Comparison of ENCODE assay signal across 22 mouse cellular contexts in genomic region chr13:28421309-28421708, GRCm38 (mm10).
DNase-seq lines count a peak whose midpoint lies in the region; ATAC-seq and TF ChIP-seq lines count a peak whose summit lies in the region.
"Had no signal": no experiment of that assay in that cellular context is flagged by ENCODE, and none has a peak within 500 bp of the region (broad histone marks: within the 10 kb centered on the region; RNA-seq: fewer than 3 reads in every experiment).

No protein-coding gene starts in this region.

- peaks cover 35% of the 10 kb centered on the region for H3K4me1 ChIP-seq in embryonic facial prominence, embryonic 12.5 days
- peaks cover 56% of the 10 kb centered on the region for H3K4me1 ChIP-seq in embryonic facial prominence, embryonic 10.5 days
- H3K4me1 ChIP-seq in heart, embryonic 15.5 days (replicated peaks), result peaks cover 59% of the 10 kb centered on the region
- peaks cover 11% of the 10 kb centered on the region; the same call in 1 of the 2 replicates for H3K4me1 ChIP-seq in hindbrain, postnatal 0 days (ENCODE audit: insufficient read depth, low read length)
- peaks cover 24% of the 10 kb centered on the region for H3K4me1 ChIP-seq in hindbrain, embryonic 16.5 days (ENCODE audit: control insufficient read depth, insufficient read depth, low read depth, low read length)
- H3K4me1 ChIP-seq in neural tube, embryonic 13.5 days (replicated peaks), result peaks cover 64% of the 10 kb centered on the region

- H3K27ac ChIP-seq in embryonic facial prominence, embryonic 12.5 days, result 0 out of 2 replicates have a peak overlapping the region, but pooled peaks have one; percentile 17
- no peak overlapping the region for H3K27ac ChIP-seq in embryonic facial prominence, embryonic 10.5 days (replicated peaks)
- peak overlapping the region; percentile 38 for H3K27ac ChIP-seq in heart, embryonic 15.5 days
- H3K27ac ChIP-seq in hindbrain, postnatal 0 days, result peak overlapping the region; percentile 90; the same call in 1 of the 2 replicates
- H3K27ac ChIP-seq in hindbrain, embryonic 16.5 days (ENCODE audit: low read depth, low read length), result no peak overlapping the region
- H3K27ac ChIP-seq in neural tube, embryonic 13.5 days (replicated peaks), result 0 out of 2 replicates have a peak overlapping the region, but pooled peaks have one; percentile 96
- H3K27ac ChIP-seq: limb, embryonic 10.5 days; liver, embryonic 12.5 days had no signal

- H3K9me3 ChIP-seq in embryonic facial prominence, embryonic 12.5 days, result no peaks in the 10 kb centered on the region
- H3K9me3 ChIP-seq in embryonic facial prominence, embryonic 10.5 days, result no peaks in the 10 kb centered on the region
- H3K9me3 ChIP-seq in heart, embryonic 15.5 days (replicated peaks), result no peaks in the 10 kb centered on the region
- H3K9me3 ChIP-seq in hindbrain, postnatal 0 days (ENCODE audit: low read length), result no peaks in the 10 kb centered on the region
- no peaks in the 10 kb centered on the region for H3K9me3 ChIP-seq in hindbrain, embryonic 16.5 days (ENCODE audit: control insufficient read depth, low read length)
- H3K9me3 ChIP-seq in neural tube, embryonic 13.5 days, result no peaks in the 10 kb centered on the region
- H3K9me3 ChIP-seq: limb, embryonic 10.5 days; liver, embryonic 12.5 days had no signal

- no peak for ATAC-seq in embryonic facial prominence, embryonic 12.5 days (ENCODE audit: insufficient number of reproducible peaks, insufficient read depth, low FRiP score, low TSS enrichment)
- ATAC-seq in heart, embryonic 15.5 days (replicated peaks; ENCODE audit: insufficient number of reproducible peaks, insufficient read depth, low FRiP score, low read depth), result no peak
- ATAC-seq in hindbrain, postnatal 0 days, result no peak
- ATAC-seq in hindbrain, embryonic 16.5 days, result no peak
- ATAC-seq in neural tube, embryonic 13.5 days (ENCODE audit: low read depth), result no peak
- ATAC-seq: activated CD4-positive, CD25-positive, alpha-beta regulatory T cell, adult 4 months; forebrain, postnatal 0 days; intestine, embryonic 16.5 days; liver, embryonic 12.5 days had no signal

- no peak for DNase-seq in embryonic facial prominence, embryonic 10.5 days (ENCODE audit: low spot score)
- no peak for DNase-seq in heart, adult 18-20 months
- no peak for DNase-seq in hindbrain, postnatal 0 days (ENCODE audit: low spot score)
- DNase-seq in neural tube, embryonic 10.5 days (ENCODE audit: extremely low spot score, low spot score), result no peak
- DNase-seq: adrenal gland, adult 8-10 months; cerebellum, adult 11-12 months; cerebellum, postnatal 10 days; forebrain, postnatal 0 days; gastrocnemius, postnatal 14 days; kidney, adult 9 months; kidney, postnatal 14 days; lung, adult 2 months; lung, postnatal 14 days; thymus, postnatal 14 days had no signal

- no peaks in the 10 kb centered on the region for H3K36me3 ChIP-seq in embryonic facial prominence, embryonic 12.5 days
- no peaks in the 10 kb centered on the region for H3K36me3 ChIP-seq in embryonic facial prominence, embryonic 10.5 days (replicated peaks)
- no peaks in the 10 kb centered on the region for H3K36me3 ChIP-seq in heart, embryonic 15.5 days
- H3K36me3 ChIP-seq in hindbrain, postnatal 0 days (ENCODE audit: insufficient read depth, low read length), result no peaks in the 10 kb centered on the region
- no peaks in the 10 kb centered on the region for H3K36me3 ChIP-seq in hindbrain, embryonic 16.5 days (ENCODE audit: control insufficient read depth, insufficient read depth, low read length)
- no peaks in the 10 kb centered on the region for H3K36me3 ChIP-seq in neural tube, embryonic 13.5 days
- H3K36me3 ChIP-seq: limb, embryonic 10.5 days; liver, embryonic 12.5 days had no signal

- H3K4me3 ChIP-seq in embryonic facial prominence, embryonic 12.5 days, result no peak overlapping the region
- H3K4me3 ChIP-seq in embryonic facial prominence, embryonic 10.5 days, result no peak overlapping the region
- no peak overlapping the region for H3K4me3 ChIP-seq in heart, embryonic 15.5 days
- no peak overlapping the region for H3K4me3 ChIP-seq in hindbrain, postnatal 0 days (ENCODE audit: low read length)
- H3K4me3 ChIP-seq in hindbrain, embryonic 16.5 days (ENCODE audit: low read length), result no peak overlapping the region
- H3K4me3 ChIP-seq in neural tube, embryonic 13.5 days, result no peak overlapping the region
- H3K4me3 ChIP-seq: limb, embryonic 10.5 days; liver, embryonic 12.5 days had no signal

- no peaks in the 10 kb centered on the region for H3K27me3 ChIP-seq in embryonic facial prominence, embryonic 12.5 days
- no peaks in the 10 kb centered on the region for H3K27me3 ChIP-seq in embryonic facial prominence, embryonic 10.5 days (replicated peaks; ENCODE audit: low read depth, poor library complexity, severe bottlenecking)
- H3K27me3 ChIP-seq in heart, embryonic 15.5 days, result no peaks in the 10 kb centered on the region
- H3K27me3 ChIP-seq in hindbrain, postnatal 0 days (ENCODE audit: insufficient read depth, low read length), result no peaks in the 10 kb centered on the region
- no peaks in the 10 kb centered on the region for H3K27me3 ChIP-seq in hindbrain, embryonic 16.5 days (replicated peaks; ENCODE audit: control insufficient read depth, insufficient read depth, low read length)
- no peaks in the 10 kb centered on the region for H3K27me3 ChIP-seq in neural tube, embryonic 13.5 days
- H3K27me3 ChIP-seq: liver, embryonic 12.5 days had no signal

- no peak for TF ChIP-seq CTCF in hindbrain, postnatal 0 days (IDR thresholded peaks at IDR 0.05; ENCODE audit: low read depth)

- 75% methylated on average over 3 of the region's 3 CpGs for WGBS in embryonic facial prominence, embryonic 12.5 days
- WGBS in embryonic facial prominence, embryonic 10.5 days, result 80% methylated on average over 3 of the region's 3 CpGs
- WGBS in heart, embryonic 15.5 days, result 52% methylated on average over 3 of the region's 3 CpGs
- WGBS in hindbrain, postnatal 0 days, result 86% methylated on average over 3 of the region's 3 CpGs
- 83% methylated on average over 3 of the region's 3 CpGs for WGBS in hindbrain, embryonic 16.5 days
- 87% methylated on average over 3 of the region's 3 CpGs for WGBS in neural tube, embryonic 13.5 days

- no peak overlapping the region for H3K9ac ChIP-seq in embryonic facial prominence, embryonic 12.5 days
- no peak overlapping the region for H3K9ac ChIP-seq in heart, embryonic 15.5 days
- H3K9ac ChIP-seq in hindbrain, postnatal 0 days (replicated peaks; ENCODE audit: low read length), result no peak overlapping the region
- no peak overlapping the region for H3K9ac ChIP-seq in hindbrain, embryonic 16.5 days (ENCODE audit: low read depth, low read length)
- no peak overlapping the region for H3K9ac ChIP-seq in neural tube, embryonic 13.5 days
- H3K9ac ChIP-seq: liver, embryonic 12.5 days had no signal

- H3K4me2 ChIP-seq in embryonic facial prominence, embryonic 12.5 days (replicated peaks), result no peak overlapping the region
- H3K4me2 ChIP-seq in heart, embryonic 15.5 days, result no peak overlapping the region; the same call in 1 of the 2 replicates
- H3K4me2 ChIP-seq in hindbrain, postnatal 0 days (ENCODE audit: low read depth, low read length), result no peak overlapping the region
- no peak overlapping the region for H3K4me2 ChIP-seq in hindbrain, embryonic 16.5 days (ENCODE audit: low read length)
- H3K4me2 ChIP-seq in neural tube, embryonic 13.5 days, result no peak overlapping the region
- H3K4me2 ChIP-seq: liver, embryonic 12.5 days had no signal

Comparison
In these comparisons a context has a peak if more than half of its experiments do, and no peak if none do; other contexts are left out.
1. H3K27ac ChIP-seq: peak in embryonic facial prominence, embryonic 12.5 days (single experiment), heart, embryonic 15.5 days (single experiment), hindbrain, postnatal 0 days (single experiment) and neural tube, embryonic 13.5 days (single experiment); none in embryonic facial prominence, embryonic 10.5 days (single experiment) and hindbrain, embryonic 16.5 days (single experiment).